Mouse (Mus musculus): ENCODE data around the gene Apba3.

Gene Apba3

GRCm38 (mm10) chr10:81266211-81267105, at the start of gene Apba3, which contains the start of gene Mrpl54:
TSS of gene Apba3 (plus strand) at chr10:81266960.
TSS of gene Mrpl54 (minus strand) at chr10:81266934.
- peak; percentile 96 for DNase-seq (ENCODE audit: low read depth, low spot score)

- peak; percentile 35 for DNase-seq (ENCODE audit: low read depth, low spot score)
These were observed 49.5 kb upstream of the Apba3 start for GRCm38 (mm10) chr10:81217267-81217666.

- DNase-seq (ENCODE audit: low read depth, low spot score): peak; percentile 73
These were observed 48.8 kb upstream of the Apba3 start for GRCm38 (mm10) chr10:81217964-81218363.

GRCm38 (mm10) chr10:81221402-81222015, 45.3 kb upstream of the Apba3 start:
- no peak for DNase-seq (ENCODE audit: low read depth, low spot score)

GRCm38 (mm10) chr10:81223731-81224130, 43.0 kb upstream of the Apba3 start:
- DNase-seq (ENCODE audit: low read depth, low spot score): peak; percentile 80

GRCm38 (mm10) chr10:81229735-81230437, 36.9 kb upstream of the Apba3 start:
- peak; percentile 64 for DNase-seq (ENCODE audit: low read depth, low spot score)

GRCm38 (mm10) chr10:81230438-81231332, 36.1 kb upstream of the Apba3 start, which contains the start of gene Atcay:
TSS of gene Atcay (minus strand) at chr10:81230833.
- DNase-seq (ENCODE audit: low read depth, low spot score): peak; percentile 71

GRCm38 (mm10) chr10:81231436-81231835, 35.3 kb upstream of the Apba3 start:
- no peak for DNase-seq (ENCODE audit: low read depth, low spot score)

- peak; percentile 91 for DNase-seq (ENCODE audit: low read depth, low spot score)
These were observed 34.1 kb upstream of the Apba3 start, which contains the start of gene Zfr2 for GRCm38 (mm10) chr10:81232580-81233225. TSS of gene Zfr2 (plus strand) at chr10:81233155.

GRCm38 (mm10) chr10:81233226-81233585, 33.6 kb upstream of the Apba3 start:
- DNase-seq (ENCODE audit: low read depth, low spot score): no peak

GRCm38 (mm10) chr10:81234206-81234605, 32.6 kb upstream of the Apba3 start:
- DNase-seq (ENCODE audit: low read depth, low spot score): no peak

- DNase-seq (ENCODE audit: low read depth, low spot score): no peak
These were observed 30.1 kb upstream of the Apba3 start for GRCm38 (mm10) chr10:81236471-81237268.

GRCm38 (mm10) chr10:81238618-81239017, 28.1 kb upstream of the Apba3 start:
- DNase-seq (ENCODE audit: low read depth, low spot score): no peak

GRCm38 (mm10) chr10:81240876-81241275, 25.9 kb upstream of the Apba3 start:
- DNase-seq (ENCODE audit: low read depth, low spot score): peak; percentile 89

GRCm38 (mm10) chr10:81242021-81242420, 24.7 kb upstream of the Apba3 start:
- DNase-seq (ENCODE audit: low read depth, low spot score): no peak

- DNase-seq (ENCODE audit: low read depth, low spot score): no peak
These were observed 22.6 kb upstream of the Apba3 start for GRCm38 (mm10) chr10:81244146-81244545.

GRCm38 (mm10) chr10:81244595-81244994, 22.2 kb upstream of the Apba3 start:
- peak; percentile 69 for DNase-seq (ENCODE audit: low read depth, low spot score)

GRCm38 (mm10) chr10:81245166-81245565, 21.6 kb upstream of the Apba3 start:
- DNase-seq (ENCODE audit: low read depth, low spot score): no peak

GRCm38 (mm10) chr10:81247804-81248203, 19.0 kb upstream of the Apba3 start:
- no peak for DNase-seq (ENCODE audit: low read depth, low spot score)

GRCm38 (mm10) chr10:81249442-81249841, 17.3 kb upstream of the Apba3 start:
- no peak for DNase-seq (ENCODE audit: low read depth, low spot score)
